In genomic region chr11:98782651-98783235, GRCm38 (mm10) we compare ENCODE assay signal across 8 mouse cellular contexts. TPM values are rescaled to one million over a fixed set of nuclear protein-coding genes. Genes with fewer than 3 reads are reported as not detected.
DNase-seq lines count a peak whose midpoint lies in the region; ATAC-seq and TF ChIP-seq lines count a peak whose summit lies in the region.

No protein-coding gene starts in this region.

- H3K9me3 ChIP-seq in kidney, embryonic 14.5 days (ENCODE audit: control insufficient read depth, low read length): no peaks in the 10 kb centered on the region
- no peaks in the 10 kb centered on the region for H3K9me3 ChIP-seq in embryonic facial prominence, embryonic 15.5 days (replicated peaks)
- no peaks in the 10 kb centered on the region for H3K9me3 ChIP-seq in hindbrain, postnatal 0 days (ENCODE audit: low read length)
- H3K9me3 ChIP-seq in lung, postnatal 0 days (ENCODE audit: low read length): no peaks in the 10 kb centered on the region

- peaks cover 70% of the 10 kb centered on the region for H3K4me1 ChIP-seq in kidney, embryonic 14.5 days (ENCODE audit: control insufficient read depth, insufficient read depth, low read length)
- peaks cover 66% of the 10 kb centered on the region for H3K4me1 ChIP-seq in embryonic facial prominence, embryonic 15.5 days
- H3K4me1 ChIP-seq in hindbrain, postnatal 0 days (ENCODE audit: insufficient read depth, low read length): peaks cover 29% of the 10 kb centered on the region
- H3K4me1 ChIP-seq in lung, postnatal 0 days (ENCODE audit: insufficient read depth, low read depth, low read length): peaks cover 42% of the 10 kb centered on the region; the same call in 1 of the 2 replicates
- H3K4me1 ChIP-seq in small intestine, adult 2 months (ENCODE audit: control insufficient read depth, insufficient read depth, insufficient read length, low read length): peaks cover 33% of the 10 kb centered on the region

- 2% methylated on average over 17 of the region's 17 CpGs for WGBS in kidney, embryonic 14.5 days
- WGBS in embryonic facial prominence, embryonic 15.5 days: 9% methylated on average over 17 of the region's 17 CpGs
- WGBS in hindbrain, postnatal 0 days: 6% methylated on average over 17 of the region's 17 CpGs
- WGBS in lung, postnatal 0 days: 10% methylated on average over 17 of the region's 17 CpGs
- WGBS in small intestine, adult 2 months: 7% methylated on average over 17 of the region's 17 CpGs

- no peaks in the 10 kb centered on the region for H3K36me3 ChIP-seq in kidney, embryonic 14.5 days (ENCODE audit: control insufficient read depth, insufficient read depth, low read length)
- H3K36me3 ChIP-seq in embryonic facial prominence, embryonic 15.5 days: no peaks in the 10 kb centered on the region
- H3K36me3 ChIP-seq in hindbrain, postnatal 0 days (ENCODE audit: insufficient read depth, low read length): no peaks in the 10 kb centered on the region
- H3K36me3 ChIP-seq in lung, postnatal 0 days (ENCODE audit: insufficient read depth, low read length): no peaks in the 10 kb centered on the region
- no peaks in the 10 kb centered on the region for H3K36me3 ChIP-seq in small intestine, adult 2 months (ENCODE audit: control insufficient read depth, insufficient read depth, low read length)

- H3K4me3 ChIP-seq in kidney, embryonic 14.5 days (ENCODE audit: low read length): peak overlapping the region; percentile 6; the same call in 1 of the 2 replicates
- H3K4me3 ChIP-seq in embryonic facial prominence, embryonic 15.5 days (replicated peaks): peak overlapping the region; percentile 23
- no peak overlapping the region for H3K4me3 ChIP-seq in hindbrain, postnatal 0 days (ENCODE audit: low read length)
- H3K4me3 ChIP-seq in lung, postnatal 0 days (ENCODE audit: low read depth, low read length): peak overlapping the region; percentile 10; the same call in 1 of the 2 replicates
- peak overlapping the region; percentile 55 for H3K4me3 ChIP-seq in small intestine, adult 2 months (ENCODE audit: low read depth, low read length)

- peak overlapping the region; percentile 27 for H3K4me2 ChIP-seq in kidney, embryonic 14.5 days (replicated peaks; ENCODE audit: low read depth, low read length)
- H3K4me2 ChIP-seq in embryonic facial prominence, embryonic 15.5 days (replicated peaks): peak overlapping the region; percentile 44
- peak overlapping the region; percentile 39 for H3K4me2 ChIP-seq in hindbrain, postnatal 0 days (ENCODE audit: low read depth, low read length)
- peak overlapping the region; percentile 32 for H3K4me2 ChIP-seq in lung, postnatal 0 days (replicated peaks; ENCODE audit: low read depth, low read length)

- peak overlapping the region; percentile 19 for H3K9ac ChIP-seq in kidney, embryonic 14.5 days (ENCODE audit: low read depth, low read length)
- H3K9ac ChIP-seq in embryonic facial prominence, embryonic 15.5 days: 0 out of 2 replicates have a peak overlapping the region, but pooled peaks have one; percentile 0
- peak overlapping the region; percentile 39; the same call in 1 of the 2 replicates for H3K9ac ChIP-seq in hindbrain, postnatal 0 days (replicated peaks; ENCODE audit: low read length)
- 0 out of 2 replicates have a peak overlapping the region, but pooled peaks have one; percentile 32 for H3K9ac ChIP-seq in lung, postnatal 0 days (replicated peaks; ENCODE audit: low read depth)

- no peak for ATAC-seq in kidney, embryonic 14.5 days (ENCODE audit: low FRiP score, low TSS enrichment)
- ATAC-seq in embryonic facial prominence, embryonic 15.5 days (ENCODE audit: insufficient number of reproducible peaks, low FRiP score, low TSS enrichment, low read depth): no peak
- 0 out of 2 replicates have a peak, but pooled peaks have one; percentile 1 for ATAC-seq in hindbrain, postnatal 0 days
- no peak for ATAC-seq in lung, postnatal 0 days

- TF ChIP-seq CTCF in hindbrain, postnatal 0 days (IDR thresholded peaks at IDR 0.05; ENCODE audit: low read depth): no peak
- no peak for TF ChIP-seq CTCF in lung, postnatal 0 days (IDR thresholded peaks at IDR 0.05)
- TF ChIP-seq CTCF in small intestine, adult 2 months (IDR thresholded peaks at IDR 0.05; ENCODE audit: extremely low read depth, insufficient read length, insufficient replicate concordance, low read depth, low read length): no peak

- TF ChIP-seq EP300 in lung, postnatal 0 days (IDR thresholded peaks at IDR 0.05): no peak

- no peaks in the 10 kb centered on the region for H3K27me3 ChIP-seq in kidney, embryonic 14.5 days (ENCODE audit: control insufficient read depth, insufficient read depth, low read length)
- no peaks in the 10 kb centered on the region for H3K27me3 ChIP-seq in embryonic facial prominence, embryonic 15.5 days
- no peaks in the 10 kb centered on the region for H3K27me3 ChIP-seq in hindbrain, postnatal 0 days (ENCODE audit: insufficient read depth, low read length)
- H3K27me3 ChIP-seq in lung, postnatal 0 days (replicated peaks; ENCODE audit: insufficient read depth, low read length): no peaks in the 10 kb centered on the region
- H3K27me3 ChIP-seq in small intestine, adult 2 months (ENCODE audit: control insufficient read depth, insufficient read depth, low read length): no peaks in the 10 kb centered on the region

- peak overlapping the region; percentile 98 for H3K27ac ChIP-seq in kidney, embryonic 14.5 days (ENCODE audit: low read depth, low read length)
- peak overlapping the region; percentile 93 for H3K27ac ChIP-seq in embryonic facial prominence, embryonic 15.5 days (replicated peaks)
- peak overlapping the region; percentile 85 for H3K27ac ChIP-seq in hindbrain, postnatal 0 days
- peak overlapping the region; percentile 95 for H3K27ac ChIP-seq in lung, postnatal 0 days (ENCODE audit: low read length)
- H3K27ac ChIP-seq in small intestine, adult 2 months (ENCODE audit: insufficient read depth, low read depth, low read length): peak overlapping the region; percentile 100

- DNase-seq in kidney, adult 11 months: no peak
- DNase-seq in NIH3T3 (ENCODE audit: low read depth): peak; percentile 14
- DNase-seq in hindbrain, postnatal 0 days (ENCODE audit: low spot score): no peak
- peak; percentile 66 for DNase-seq in lung, postnatal 0 days (ENCODE audit: low spot score)
- no peak for DNase-seq in layer of hippocampus, postnatal 14 days (ENCODE audit: low spot score in 2 of 2)

- no peak for TF ChIP-seq POLR2A in small intestine, adult 2 months (IDR thresholded peaks at IDR 0.05; ENCODE audit: low read depth, low read length)

RNA-seq across cellular contexts. Expression of gene Nr1d1, which starts 7.6 kb away (rescaled TPM):
- 1.6 and 2.6 TPM in 2 replicates for polyA plus RNA-seq in kidney, embryonic 14.5 days (2014; fragmentation: Nextera tagmentation; extraction: Ambion mirVana)
- polyA plus RNA-seq in embryonic facial prominence, embryonic 15.5 days (2015; fragmentation: Nextera tagmentation; extraction: Ambion mirVana): 1.7 and 1.8 TPM in 2 replicates
- 7.5 and 8.6 TPM in 2 replicates for total RNA-seq in hindbrain, postnatal 0 days (2014; rRNA removed)
- 10.2 and 13.5 TPM in 2 replicates for polyA plus RNA-seq in hindbrain, postnatal 0 days (2015; fragmentation: Nextera tagmentation; extraction: Ambion mirVana)
- 6.9 and 8.9 TPM in 2 replicates for polyA plus RNA-seq in lung, postnatal 0 days (2015; fragmentation: Nextera tagmentation; extraction: Ambion mirVana)
- polyA plus RNA-seq in small intestine, adult 2 months (2012; rRNA removed): 59.8 and 206 TPM in 2 replicates
- 10 to 100 TPM; 53.3 to 65.3 TPM for total RNA-seq in layer of hippocampus, postnatal 14 days (2021)

RNA-seq across cellular contexts. Expression of gene Msl1, which starts 12.6 kb away (rescaled TPM):
- 21.6 and 33.7 TPM in 2 replicates for polyA plus RNA-seq in kidney, embryonic 14.5 days (2014; fragmentation: Nextera tagmentation; extraction: Ambion mirVana)
- 28.7 and 30.4 TPM in 2 replicates for polyA plus RNA-seq in embryonic facial prominence, embryonic 15.5 days (2015; fragmentation: Nextera tagmentation; extraction: Ambion mirVana)
- 77.7 and 94.3 TPM in 2 replicates for total RNA-seq in hindbrain, postnatal 0 days (2014; rRNA removed)
- 25.0 and 25.4 TPM in 2 replicates for polyA plus RNA-seq in hindbrain, postnatal 0 days (2015; fragmentation: Nextera tagmentation; extraction: Ambion mirVana)
- polyA plus RNA-seq in lung, postnatal 0 days (2015; fragmentation: Nextera tagmentation; extraction: Ambion mirVana): 16.3 and 21.3 TPM in 2 replicates
- polyA plus RNA-seq in small intestine, adult 2 months (2012; rRNA removed): 19.8 and 38.5 TPM in 2 replicates
- 100 to 1,000 TPM; 149 to 161 TPM for total RNA-seq in layer of hippocampus, postnatal 14 days (2021)

RNA-seq across cellular contexts. Expression of gene Casc3, which starts 22.0 kb away (rescaled TPM):
- polyA plus RNA-seq in kidney, embryonic 14.5 days (2014; fragmentation: Nextera tagmentation; extraction: Ambion mirVana): 28.1 and 43.1 TPM in 2 replicates
- polyA plus RNA-seq in embryonic facial prominence, embryonic 15.5 days (2015; fragmentation: Nextera tagmentation; extraction: Ambion mirVana): 37.0 and 42.2 TPM in 2 replicates
- total RNA-seq in hindbrain, postnatal 0 days (2014; rRNA removed): 24.4 and 74.0 TPM in 2 replicates
- polyA plus RNA-seq in hindbrain, postnatal 0 days (2015; fragmentation: Nextera tagmentation; extraction: Ambion mirVana): 35.4 and 35.7 TPM in 2 replicates
- 22.7 and 22.9 TPM in 2 replicates for polyA plus RNA-seq in lung, postnatal 0 days (2015; fragmentation: Nextera tagmentation; extraction: Ambion mirVana)
- 11.7 and 22.0 TPM in 2 replicates for polyA plus RNA-seq in small intestine, adult 2 months (2012; rRNA removed)
- total RNA-seq in layer of hippocampus, postnatal 14 days (2021): 10 to 100 TPM; 56.7 to 59.7 TPM

RNA-seq across cellular contexts. Expression of gene Thra, which starts 42.3 kb away (rescaled TPM):
- 28.0 and 31.8 TPM in 2 replicates for polyA plus RNA-seq in kidney, embryonic 14.5 days (2014; fragmentation: Nextera tagmentation; extraction: Ambion mirVana)
- polyA plus RNA-seq in embryonic facial prominence, embryonic 15.5 days (2015; fragmentation: Nextera tagmentation; extraction: Ambion mirVana): 51.0 and 51.2 TPM in 2 replicates
- 725 and 812 TPM in 2 replicates for total RNA-seq in hindbrain, postnatal 0 days (2014; rRNA removed)
- 160 TPM in 2 replicates for polyA plus RNA-seq in hindbrain, postnatal 0 days (2015; fragmentation: Nextera tagmentation; extraction: Ambion mirVana)
- polyA plus RNA-seq in lung, postnatal 0 days (2015; fragmentation: Nextera tagmentation; extraction: Ambion mirVana): 38.1 and 40.5 TPM in 2 replicates
- 46.5 and 128 TPM in 2 replicates for polyA plus RNA-seq in small intestine, adult 2 months (2012; rRNA removed)
- 1,000 to 10,000 TPM; 1,264 to 1,291 TPM for total RNA-seq in layer of hippocampus, postnatal 14 days (2021)

RNA-seq across cellular contexts. Expression of gene Med24, which starts 53.5 kb away (rescaled TPM):
- polyA plus RNA-seq in kidney, embryonic 14.5 days (2014; fragmentation: Nextera tagmentation; extraction: Ambion mirVana): 39.5 and 59.1 TPM in 2 replicates
- 52.3 and 53.3 TPM in 2 replicates for polyA plus RNA-seq in embryonic facial prominence, embryonic 15.5 days (2015; fragmentation: Nextera tagmentation; extraction: Ambion mirVana)
- total RNA-seq in hindbrain, postnatal 0 days (2014; rRNA removed): 63.2 and 88.6 TPM in 2 replicates
- polyA plus RNA-seq in hindbrain, postnatal 0 days (2015; fragmentation: Nextera tagmentation; extraction: Ambion mirVana): 47.1 and 48.3 TPM in 2 replicates
- polyA plus RNA-seq in lung, postnatal 0 days (2015; fragmentation: Nextera tagmentation; extraction: Ambion mirVana): 19.9 and 20.6 TPM in 2 replicates
- 23.8 and 49.5 TPM in 2 replicates for polyA plus RNA-seq in small intestine, adult 2 months (2012; rRNA removed)
- total RNA-seq in layer of hippocampus, postnatal 14 days (2021): 100 to 1,000 TPM; 109 to 110 TPM

Comparison
In these comparisons a context has a peak if more than half of its experiments do, and no peak if none do; other contexts are left out.
1. DNase-seq: peak in NIH3T3 (single experiment) and lung, postnatal 0 days (single experiment); none in kidney, adult 11 months (single experiment), hindbrain, postnatal 0 days (single experiment) and layer of hippocampus, postnatal 14 days (0 of 2).
2. Peak in every context shown above with its lines, with median percentiles within 50 percentile points of each other: H3K27ac ChIP-seq, H3K4me2 ChIP-seq and H3K9ac ChIP-seq.